Mouse (Mus musculus) C2C12 (cell line): ENCODE results near the gene Spata5.
"Not testable (repeated sequence)": the region's sequence is repeated elsewhere in the genome, so short reads cannot be mapped to it uniquely, and the experiment has no call there.

Experiments
- CEBPB ChIP-seq: IDR thresholded peaks from one replicate; pipeline ENCODE4 v1.6.1; 2011; ENCODE audit warnings: low read depth, mild to moderate bottlenecking, control low read depth, moderate library complexity
- CTCF ChIP-seq: IDR thresholded peaks from one replicate; pipeline ENCODE4 v1.5.1; 2011; ENCODE audit not compliant: control insufficient read depth, insufficient read depth, insufficient read length
- MAX ChIP-seq: IDR thresholded peaks from one replicate; pipeline ENCODE4 v1.6.1; 2011; ENCODE audit warnings: mild to moderate bottlenecking, control low read depth
- MYOD1 ChIP-seq: IDR thresholded peaks from one replicate; pipeline ENCODE4 v1.6.1; 2011; ENCODE audit warnings: low read depth; ENCODE audit not compliant: control insufficient read depth, insufficient read length
- MYOG ChIP-seq: IDR thresholded peaks from one replicate; pipeline ENCODE4 v1.6.1; 2011; ENCODE audit not compliant: control insufficient read depth, insufficient read length; ENCODE audit errors: extremely low read depth

- TF ChIP-seq CTCF, MYOG, MAX, CEBPB, MYOD1: not testable (repeated sequence)
Measured at GRCm38 (mm10) chr3:37599641-37600040, 179.9 kb downstream of the Spata5 start.
